26 mouse cellular contexts compared by ENCODE assay signal in the genomic region with DNA sequence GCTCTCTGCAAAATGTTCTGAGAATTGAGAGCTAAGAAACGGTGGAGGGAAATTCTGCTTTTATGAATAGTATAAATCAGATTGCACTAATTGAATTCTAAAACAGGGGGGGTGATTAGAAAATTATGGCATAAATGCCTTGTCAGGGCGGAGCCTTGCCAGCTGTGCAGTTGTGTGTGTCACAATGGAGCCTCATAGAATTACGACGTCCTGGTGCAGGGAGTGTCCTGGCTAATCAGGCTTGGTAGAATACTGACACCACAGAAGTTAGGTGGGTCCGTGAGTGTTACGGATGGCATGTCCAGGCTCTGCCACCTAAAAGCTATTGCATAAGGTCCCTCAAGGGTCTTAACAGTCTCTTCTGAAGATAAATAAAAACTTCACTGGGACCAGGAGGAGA. TPM values are rescaled to one million over a fixed set of nuclear protein-coding genes. Genes with fewer than 3 reads are reported as not detected.
DNase-seq lines count a peak whose midpoint lies in the region; ATAC-seq and TF ChIP-seq lines count a peak whose summit lies in the region.
"Had no signal": no experiment of that assay in that cellular context is flagged by ENCODE, and none has a peak within 500 bp of the region (broad histone marks: within the 10 kb centered on the region; RNA-seq: fewer than 3 reads in every experiment).

No protein-coding gene starts in this region.

- H3K4me1 ChIP-seq in embryonic facial prominence, embryonic 13.5 days = peaks cover 21% of the 10 kb centered on the region
- H3K4me1 ChIP-seq in embryonic facial prominence, embryonic 10.5 days = peaks cover 24% of the 10 kb centered on the region
- H3K4me1 ChIP-seq in kidney, postnatal 0 days (replicated peaks; ENCODE audit: insufficient read depth, low read length) = no peaks in the 10 kb centered on the region
- peaks cover 22% of the 10 kb centered on the region for H3K4me1 ChIP-seq in neural tube, embryonic 15.5 days
- H3K4me1 ChIP-seq: forebrain, embryonic 12.5 days had no signal

- 44% methylated on average over 6 of the region's 6 CpGs for WGBS in embryonic facial prominence, embryonic 13.5 days
- 73% methylated on average over 6 of the region's 6 CpGs for whole genome bisulfite sequencing in embryonic facial prominence, embryonic 10.5 days
- 42% methylated on average over 6 of the region's 6 CpGs for WGBS in kidney, postnatal 0 days
- WGBS in neural tube, embryonic 15.5 days = 24% methylated on average over 6 of the region's 6 CpGs

- 0 out of 2 replicates have a peak overlapping the region, but pooled peaks have one; percentile 16 for H3K4me2 ChIP-seq in embryonic facial prominence, embryonic 13.5 days
- H3K4me2 ChIP-seq in kidney, postnatal 0 days (ENCODE audit: low read length) = no peak overlapping the region
- H3K4me2 ChIP-seq in neural tube, embryonic 15.5 days = peak overlapping the region; percentile 23; the same call in 1 of the 2 replicates
- H3K4me2 ChIP-seq: embryonic facial prominence, embryonic 12.5 days; forebrain, embryonic 12.5 days; forebrain, embryonic 15.5 days; hindbrain, embryonic 12.5 days; hindbrain, embryonic 15.5 days had no signal

- no peak overlapping the region for H3K9ac ChIP-seq in embryonic facial prominence, embryonic 13.5 days
- no peak overlapping the region for H3K9ac ChIP-seq in kidney, postnatal 0 days (ENCODE audit: low read depth, low read length)
- no peak overlapping the region for H3K9ac ChIP-seq in neural tube, embryonic 15.5 days (replicated peaks)
- H3K9ac ChIP-seq: embryonic facial prominence, embryonic 12.5 days; forebrain, embryonic 12.5 days; forebrain, embryonic 15.5 days; heart, embryonic 13.5 days; hindbrain, embryonic 12.5 days; hindbrain, embryonic 15.5 days had no signal

- ATAC-seq in embryonic facial prominence, embryonic 13.5 days (ENCODE audit: insufficient number of reproducible peaks, insufficient read depth, low FRiP score, low TSS enrichment, low read depth) = no peak
- 0 out of 2 replicates have a peak, but pooled peaks have one; percentile 25 for ATAC-seq in kidney, postnatal 0 days (replicated peaks; ENCODE audit: low FRiP score, low read depth)
- peak; percentile 55; the same call in 1 of the 2 replicates for ATAC-seq in neural tube, embryonic 15.5 days (ENCODE audit: low FRiP score)
- ATAC-seq: forebrain, embryonic 15.5 days; Patski had no signal

- intact Hi-C loops in gastrocnemius, adult 2 months (cut with DNase I) = no loop called here

- no peaks in the 10 kb centered on the region for H3K27me3 ChIP-seq in embryonic facial prominence, embryonic 13.5 days
- H3K27me3 ChIP-seq in embryonic facial prominence, embryonic 10.5 days (replicated peaks; ENCODE audit: low read depth, poor library complexity, severe bottlenecking) = no peaks in the 10 kb centered on the region
- H3K27me3 ChIP-seq in kidney, postnatal 0 days (ENCODE audit: insufficient read depth, low read length) = no peaks in the 10 kb centered on the region
- H3K27me3 ChIP-seq in neural tube, embryonic 15.5 days (replicated peaks) = no peaks in the 10 kb centered on the region
- H3K27me3 ChIP-seq: CH12.LX; embryonic facial prominence, embryonic 12.5 days; forebrain, embryonic 12.5 days; forebrain, embryonic 15.5 days; heart, embryonic 13.5 days; hindbrain, embryonic 12.5 days; hindbrain, embryonic 15.5 days; Patski had no signal

- no peak overlapping the region for H3K27ac ChIP-seq in embryonic facial prominence, embryonic 13.5 days
- no peak overlapping the region for H3K27ac ChIP-seq in embryonic facial prominence, embryonic 10.5 days (replicated peaks)
- no peak overlapping the region for H3K27ac ChIP-seq in kidney, postnatal 0 days
- no peak overlapping the region; the same call in 1 of the 2 replicates for H3K27ac ChIP-seq in neural tube, embryonic 15.5 days (replicated peaks)
- no peak overlapping the region for H3K27ac ChIP-seq in gastrocnemius, adult 2 months
- H3K27ac ChIP-seq: embryonic facial prominence, embryonic 12.5 days; forebrain, embryonic 12.5 days; forebrain, embryonic 15.5 days; hindbrain, embryonic 12.5 days; hindbrain, embryonic 15.5 days had no signal

- H3K9me3 ChIP-seq in embryonic facial prominence, embryonic 13.5 days = no peaks in the 10 kb centered on the region
- no peaks in the 10 kb centered on the region for H3K9me3 ChIP-seq in embryonic facial prominence, embryonic 10.5 days
- H3K9me3 ChIP-seq in kidney, postnatal 0 days (replicated peaks; ENCODE audit: low read length) = no peaks in the 10 kb centered on the region
- H3K9me3 ChIP-seq in neural tube, embryonic 15.5 days (replicated peaks) = no peaks in the 10 kb centered on the region
- H3K9me3 ChIP-seq: embryonic facial prominence, embryonic 12.5 days; forebrain, embryonic 12.5 days; forebrain, embryonic 15.5 days; G1E; heart, embryonic 13.5 days; hindbrain, embryonic 12.5 days; hindbrain, embryonic 15.5 days had no signal

- DNase-seq in embryonic facial prominence, embryonic 10.5 days (ENCODE audit: low spot score) = no peak
- DNase-seq in kidney, postnatal 0 days (ENCODE audit: low spot score) = peak; percentile 34
- DNase-seq in kidney, adult 11 months = no peak
- peak; percentile 36 to 39 for DNase-seq in kidney, postnatal 4 days
- DNase-seq in kidney, adult 18-20 months = no peak
- no peak for DNase-seq in gastrocnemius, adult 2 months
- DNase-seq: adrenal gland, postnatal 10 days; adrenal gland, postnatal 36 days; cerebellum, adult 18-20 months; cerebellum, adult 9-10 months; cerebellum, postnatal 14 days; gastrocnemius, postnatal 10 days; gastrocnemius, postnatal 36 days; heart, postnatal 14 days had no signal

- no peaks in the 10 kb centered on the region for H3K36me3 ChIP-seq in embryonic facial prominence, embryonic 13.5 days
- no peaks in the 10 kb centered on the region for H3K36me3 ChIP-seq in embryonic facial prominence, embryonic 10.5 days (replicated peaks)
- H3K36me3 ChIP-seq in kidney, postnatal 0 days (ENCODE audit: insufficient read depth, low read length) = no peaks in the 10 kb centered on the region
- no peaks in the 10 kb centered on the region for H3K36me3 ChIP-seq in neural tube, embryonic 15.5 days
- H3K36me3 ChIP-seq: embryonic facial prominence, embryonic 12.5 days; forebrain, embryonic 12.5 days; forebrain, embryonic 15.5 days; G1E; heart, embryonic 13.5 days; hindbrain, embryonic 12.5 days; hindbrain, embryonic 15.5 days had no signal

- no peak overlapping the region for H3K4me3 ChIP-seq in embryonic facial prominence, embryonic 13.5 days
- no peak overlapping the region for H3K4me3 ChIP-seq in embryonic facial prominence, embryonic 10.5 days
- H3K4me3 ChIP-seq in kidney, postnatal 0 days (replicated peaks; ENCODE audit: low read depth, low read length) = no peak overlapping the region
- H3K4me3 ChIP-seq in neural tube, embryonic 15.5 days (replicated peaks) = no peak overlapping the region
- no peak overlapping the region for H3K4me3 ChIP-seq in gastrocnemius, adult 2 months
- H3K4me3 ChIP-seq: embryonic facial prominence, embryonic 12.5 days; erythroblast, embryonic 14.5 days; forebrain, embryonic 12.5 days; forebrain, embryonic 15.5 days; heart, embryonic 13.5 days; hindbrain, embryonic 12.5 days; hindbrain, embryonic 15.5 days had no signal

- no peak for TF ChIP-seq CTCF in kidney, postnatal 0 days (IDR thresholded peaks at IDR 0.05; ENCODE audit: low read depth)
- no peak for TF ChIP-seq CTCF in gastrocnemius, adult 2 months (IDR thresholded peaks at IDR 0.05)

RNA-seq across cellular contexts. Expression of gene Tanc2, which starts 43.4 kb away (rescaled TPM):
- 8.2 TPM in 2 replicates for polyA plus RNA-seq in embryonic facial prominence, embryonic 13.5 days (2015; fragmentation: Nextera tagmentation; extraction: Ambion mirVana)
- polyA plus RNA-seq in embryonic facial prominence, embryonic 10.5 days (2016; fragmentation: Nextera tagmentation; extraction: Ambion mirVana) = 9.8 and 10.0 TPM in 2 replicates
- polyA plus RNA-seq in kidney, postnatal 0 days (2015; fragmentation: Nextera tagmentation; extraction: Ambion mirVana) = 7.2 and 8.8 TPM in 2 replicates
- 43.4 and 46.7 TPM in 2 replicates for polyA plus RNA-seq in neural tube, embryonic 15.5 days (2015; fragmentation: Nextera tagmentation; extraction: Ambion mirVana)
- total RNA-seq in gastrocnemius, adult 2 months (2021) = 10 to 100 TPM in 1 of 2 experiments, 1 to 10 TPM in 1; 9.7 to 10.5 TPM
- polyA plus RNA-seq: G1E had no signal

Comparison
In these comparisons a context has a peak if more than half of its experiments do, and no peak if none do; other contexts are left out.
1. DNase-seq: peak in kidney, postnatal 0 days (single experiment) and kidney, postnatal 4 days (2 of 2); none in embryonic facial prominence, embryonic 10.5 days (single experiment), kidney, adult 11 months (single experiment), kidney, adult 18-20 months (single experiment) and gastrocnemius, adult 2 months (single experiment).